Mouse (Mus musculus) neutrophil, adult 65 days (primary cell): ENCODE measurements around the gene Myl12a. TPM values are rescaled to one million over a fixed set of nuclear protein-coding genes. Genes with fewer than 3 reads are reported as not detected.

Experiments
- total RNA-seq: library from RNA; stranded (reverse); gene quantifications from 2 replicates; pipeline ENCODE4 v1.2.4, GENCODE M21; 2023

The Myl12a gene
- total RNA-seq = 283 and 367 TPM in 2 replicates

DNA sequence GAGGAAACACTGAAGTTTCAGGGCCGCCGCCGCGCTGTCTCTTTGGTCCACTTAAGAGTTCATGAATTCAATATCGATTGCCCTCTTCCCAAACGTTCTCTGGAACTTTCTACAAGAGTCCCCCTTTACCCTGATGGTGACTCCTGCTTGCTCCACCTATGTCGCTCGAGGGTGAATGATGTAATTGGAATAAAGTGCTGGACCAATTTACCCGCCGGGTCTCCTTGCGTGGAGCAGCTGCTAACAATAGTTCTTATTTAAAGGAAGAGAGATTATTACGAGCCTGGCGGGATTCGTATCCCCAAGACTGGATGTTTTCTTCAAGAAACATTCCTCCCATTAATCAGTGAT lies at the start of gene Myl12a:
Gene Myl12a (minus strand): TSS at position 135 of the 351 bp plus-strand sequence.

GRCm38 (mm10) chr17:71002081-71002743 lies 466 bp downstream of the Myl12a start, which contains the start of gene Myom1:
Myom1 (plus strand) TSS chr17:71002633.

Other genes with a start within 250 kb of the Myl12a start
- 57.9 and 67.7 TPM in 2 replicates for gene Tgif1, start 149.3 kb downstream of the Myl12a start, total RNA-seq
- 0.86 and 1.4 TPM in 2 replicates for gene Myom1, start 245 bp downstream of the Myl12a start, total RNA-seq
- gene Lpin2, start 179.7 kb upstream of the Myl12a start, total RNA-seq = 57.7 and 91.1 TPM in 2 replicates